Comparison of ENCODE assay signal across 1 mouse cellular context in genomic region chr9:103288489-103289180, GRCm38 (mm10).
A peak's percentile ranks its signal among the peaks of the same experiment; 100 is the strongest.
TF ChIP-seq lines count a peak whose summit lies in the region.

No protein-coding gene starts in this region.

TF ChIP-seq in MEL, 35 proteins besides CTCF, POLR2A, EP300 and RAD21:
- TF ChIP-seq CHD1 (IDR thresholded peaks at IDR 0.05; ENCODE audit: low read depth, low read length) (no peak), E2F4 (IDR thresholded peaks at IDR 0.05; ENCODE audit: borderline replicate concordance, low read depth, low read length) (no peak), UBTF (IDR thresholded peaks at IDR 0.05; ENCODE audit: borderline replicate concordance, insufficient read depth, low read depth, low read length) (no peak), TAL1 (IDR thresholded peaks at IDR 0.05; ENCODE audit: low read length) (no peak), MXI1 (IDR thresholded peaks at IDR 0.05; ENCODE audit: low read depth, low read length) (0 out of 2 replicates have a peak, but pooled peaks have one; percentile 7), ETS1 (IDR thresholded peaks at IDR 0.05; ENCODE audit: low read depth, low read length) (peak; percentile 3; the same call in 1 of the 2 replicates)
